Mouse (Mus musculus): ENCODE results near the gene Nrxn2.

DNA sequence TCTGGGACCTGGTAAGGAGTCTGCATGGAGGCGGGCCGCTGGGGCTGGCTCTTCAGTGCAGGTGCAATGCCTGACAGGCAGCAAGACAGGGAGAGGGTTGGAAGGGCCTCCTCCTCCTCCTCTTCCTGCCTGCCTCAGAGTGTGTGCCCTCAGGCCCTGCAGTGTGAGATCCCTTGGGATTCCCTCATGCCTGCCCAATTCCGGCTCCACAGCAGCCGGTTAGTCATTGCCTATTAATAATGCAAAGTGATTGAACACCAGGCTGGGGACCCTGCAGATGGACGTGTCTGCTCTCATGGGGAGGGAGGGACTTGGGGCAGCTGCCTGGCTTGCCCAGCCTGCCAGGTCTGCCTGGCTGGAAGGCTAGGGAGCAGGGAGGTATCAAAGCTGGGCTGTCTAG, 46.6 kb downstream of the Nrxn2 start:
- TF ChIP-seq CTCF (IDR thresholded peaks at IDR 0.05; ENCODE audit: low read depth, low read length) (no peak), POLR2AphosphoS5 (IDR thresholded peaks at IDR 0.05; ENCODE audit: insufficient replicate concordance, low read depth, low read length) (no peak), GATA2 (IDR thresholded peaks at IDR 0.05; ENCODE audit: borderline replicate concordance, low read depth, low read length) (no peak), GATA1 (IDR thresholded peaks at IDR 0.05; ENCODE audit: borderline replicate concordance, low read length) (no peak)

All from G1E (cell line).